Mouse (Mus musculus) intestine, embryonic 15.5 days (tissue): ENCODE results near the gene Sdhaf1. TPM values are rescaled to one million over a fixed set of nuclear protein-coding genes. Genes with fewer than 3 reads are reported as not detected.

ENCODE experiments used
- polyA plus RNA-seq: library from polyadenylated mRNA; unstranded; fragments of >200 nt; fragmentation: Nextera tagmentation; extraction: Ambion mirVana; gene quantifications from 2 replicates; pipeline ENCODE4 v1.2.1, GENCODE M21; 2015

Gene Sdhaf1
- polyA plus RNA-seq, 1 experiment from 2014 or later: 18.0 TPM

Other genes starting within 250 kb of the Sdhaf1 start
- 1.2 and 1.5 TPM in 2 replicates for gene Gm26920, start 233.5 kb downstream of the Sdhaf1 start, polyA plus RNA-seq
- gene Zfp566, start 233.4 kb downstream of the Sdhaf1 start, polyA plus RNA-seq: 6.0 and 6.1 TPM in 2 replicates
- gene Zfp260, start 229.1 kb downstream of the Sdhaf1 start, polyA plus RNA-seq: 71.0 and 82.3 TPM in 2 replicates
- gene Zfp382, start 202.0 kb downstream of the Sdhaf1 start, polyA plus RNA-seq: 6.7 and 8.3 TPM in 2 replicates
- gene Zfp146, start 154.1 kb downstream of the Sdhaf1 start, polyA plus RNA-seq: 12.2 and 13.6 TPM in 2 replicates
- gene Cox7a1, start 139.8 kb downstream of the Sdhaf1 start, polyA plus RNA-seq: 30.7 and 34.3 TPM in 2 replicates
- gene Capns1, start 125.1 kb downstream of the Sdhaf1 start, polyA plus RNA-seq: 83.7 and 101 TPM in 2 replicates
- gene Polr2i, start 91.9 kb downstream of the Sdhaf1 start, polyA plus RNA-seq: 115 and 116 TPM in 2 replicates
- gene Tbcb, start 91.6 kb downstream of the Sdhaf1 start, polyA plus RNA-seq: 136 and 148 TPM in 2 replicates
- not detected in 2 replicates for gene Ovol3, start 88.2 kb downstream of the Sdhaf1 start, polyA plus RNA-seq
- 0.34 and 0.56 TPM in 2 replicates for gene Thap8, start 43.8 kb downstream of the Sdhaf1 start, polyA plus RNA-seq
- gene Wdr62, start 43.5 kb downstream of the Sdhaf1 start, polyA plus RNA-seq: 6.6 and 8.4 TPM in 2 replicates
- gene Clip3, start 32.2 kb downstream of the Sdhaf1 start, polyA plus RNA-seq: 22.6 and 23.4 TPM in 2 replicates
- gene Alkbh6, start 15.2 kb downstream of the Sdhaf1 start, polyA plus RNA-seq: 63.9 and 68.5 TPM in 2 replicates
- 47.7 and 65.3 TPM in 2 replicates for gene Syne4, start 9.1 kb downstream of the Sdhaf1 start, polyA plus RNA-seq
- gene E130208F15Rik, start 2.2 kb downstream of the Sdhaf1 start, polyA plus RNA-seq: 1.8 TPM in 1 of 2 replicates, not detected in the other
- 2.9 and 3.9 TPM in 2 replicates for gene Lrfn3, start 38.9 kb upstream of the Sdhaf1 start, polyA plus RNA-seq
- 49.8 and 63.7 TPM in 2 replicates for gene Tyrobp, start 89.9 kb upstream of the Sdhaf1 start, polyA plus RNA-seq
- 2.2 and 2.5 TPM in 2 replicates for gene Hcst, start 96.0 kb upstream of the Sdhaf1 start, polyA plus RNA-seq
- gene Nfkbid, start 97.8 kb upstream of the Sdhaf1 start, polyA plus RNA-seq: 2.1 and 2.4 TPM in 2 replicates
- gene Aplp1, start 121.6 kb upstream of the Sdhaf1 start, polyA plus RNA-seq: 39.0 and 40.8 TPM in 2 replicates
- 2.0 and 3.0 TPM in 2 replicates for gene Kirrel2, start 133.8 kb upstream of the Sdhaf1 start, polyA plus RNA-seq
- 1.3 and 3.3 TPM in 2 replicates for gene Nphs1, start 134.4 kb upstream of the Sdhaf1 start, polyA plus RNA-seq
- 5.0 and 5.2 TPM in 2 replicates for gene Prodh2, start 169.7 kb upstream of the Sdhaf1 start, polyA plus RNA-seq
- 7.4 and 7.8 TPM in 2 replicates for gene Arhgap33, start 211.2 kb upstream of the Sdhaf1 start, polyA plus RNA-seq
- gene Hspb6, start 228.3 kb upstream of the Sdhaf1 start, polyA plus RNA-seq: 37.8 and 41.5 TPM in 2 replicates
- gene Proser3, start 228.4 kb upstream of the Sdhaf1 start, polyA plus RNA-seq: 8.7 and 10.0 TPM in 2 replicates
- 46.3 and 48.4 TPM in 2 replicates for gene Lin37, start 235.9 kb upstream of the Sdhaf1 start, polyA plus RNA-seq
- 73.4 and 76.6 TPM in 2 replicates for gene U2af1l4, start 239.4 kb upstream of the Sdhaf1 start, polyA plus RNA-seq
- gene Gm49396, start 239.4 kb upstream of the Sdhaf1 start, polyA plus RNA-seq: 9.0 and 10.3 TPM in 2 replicates
- 148 and 151 TPM in 2 replicates for gene Psenen, start 239.7 kb upstream of the Sdhaf1 start, polyA plus RNA-seq
- 2.2 and 2.9 TPM in 2 replicates for gene Igflr1, start 241.5 kb upstream of the Sdhaf1 start, polyA plus RNA-seq